Mouse (Mus musculus) right cerebral cortex, postnatal 10 days (tissue): ENCODE measurements around the gene Wwox.
A peak's percentile ranks its signal among the peaks of the same experiment; 100 is the strongest.

ENCODE experiments used
- DNase-seq, 2 experiments: peaks; one replicate each; pipeline ENCODE4 v3.0.0; 2021; ENCODE audit warnings: low spot score in 2 of 2

Wwox gene

DNA sequence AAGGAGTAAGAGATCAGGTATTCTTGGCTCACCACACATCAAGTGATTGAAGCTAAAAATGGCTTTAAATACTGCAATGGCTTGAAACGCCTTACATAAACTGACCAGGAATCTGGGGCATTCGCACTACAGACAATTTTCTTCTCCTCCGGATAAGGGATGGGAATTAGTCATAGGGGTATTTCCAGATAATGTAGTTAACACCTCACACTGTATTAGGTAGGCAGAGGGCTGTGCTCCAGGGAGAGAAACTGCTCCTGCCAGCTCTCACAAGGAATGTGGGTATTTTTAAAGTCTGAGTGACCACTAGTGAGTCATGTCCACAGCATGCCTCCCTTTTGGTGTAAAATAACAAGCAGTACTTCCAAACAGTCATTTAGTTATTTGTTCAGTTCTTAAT lies 894.5 kb downstream of the Wwox start:
- DNase-seq, result no peak

DNA sequence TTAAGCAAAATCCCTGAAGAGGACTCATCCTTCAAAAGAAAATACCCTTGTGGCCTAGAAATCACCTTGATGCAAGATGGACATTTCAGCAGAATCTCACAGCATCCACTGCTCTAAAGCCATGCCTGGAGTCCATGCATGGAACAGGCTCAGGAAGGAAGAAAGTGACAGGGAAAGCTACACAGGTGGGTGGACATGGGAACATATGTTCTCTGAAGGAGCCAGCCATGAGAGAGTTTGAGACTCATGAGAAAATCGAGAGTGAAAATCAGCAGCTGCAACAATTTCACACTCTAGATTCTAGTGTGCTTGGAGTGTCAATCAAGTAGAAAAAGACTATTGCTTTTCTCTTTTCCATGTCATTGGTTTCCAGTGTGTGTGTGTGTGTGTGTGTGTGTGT lies 896.9 kb downstream of the Wwox start:
- DNase-seq, result no peak

DNA sequence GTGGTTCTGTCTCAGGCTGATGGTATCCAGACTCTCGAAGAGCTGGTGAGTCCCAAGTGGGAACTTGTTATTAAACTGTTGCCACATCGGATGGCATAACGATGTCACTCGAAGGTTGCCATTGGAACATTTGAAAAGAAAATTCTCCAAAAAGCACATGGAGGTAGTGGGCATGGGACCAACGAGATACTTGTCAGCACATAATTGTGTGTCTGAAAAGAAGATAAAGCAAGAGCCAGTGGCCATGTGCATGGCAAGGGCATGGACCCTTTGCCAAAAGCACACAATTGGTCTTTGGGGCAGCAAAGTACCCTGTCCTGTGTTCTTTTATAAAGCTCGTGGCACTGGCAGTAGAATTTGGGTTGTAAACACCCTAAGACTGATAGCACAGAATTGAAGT lies 909.2 kb downstream of the Wwox start:
- no peak for DNase-seq

GRCm38 (mm10) chr8:115350707-115351106 lies 911.3 kb downstream of the Wwox start:
- DNase-seq, result no peak

DNA sequence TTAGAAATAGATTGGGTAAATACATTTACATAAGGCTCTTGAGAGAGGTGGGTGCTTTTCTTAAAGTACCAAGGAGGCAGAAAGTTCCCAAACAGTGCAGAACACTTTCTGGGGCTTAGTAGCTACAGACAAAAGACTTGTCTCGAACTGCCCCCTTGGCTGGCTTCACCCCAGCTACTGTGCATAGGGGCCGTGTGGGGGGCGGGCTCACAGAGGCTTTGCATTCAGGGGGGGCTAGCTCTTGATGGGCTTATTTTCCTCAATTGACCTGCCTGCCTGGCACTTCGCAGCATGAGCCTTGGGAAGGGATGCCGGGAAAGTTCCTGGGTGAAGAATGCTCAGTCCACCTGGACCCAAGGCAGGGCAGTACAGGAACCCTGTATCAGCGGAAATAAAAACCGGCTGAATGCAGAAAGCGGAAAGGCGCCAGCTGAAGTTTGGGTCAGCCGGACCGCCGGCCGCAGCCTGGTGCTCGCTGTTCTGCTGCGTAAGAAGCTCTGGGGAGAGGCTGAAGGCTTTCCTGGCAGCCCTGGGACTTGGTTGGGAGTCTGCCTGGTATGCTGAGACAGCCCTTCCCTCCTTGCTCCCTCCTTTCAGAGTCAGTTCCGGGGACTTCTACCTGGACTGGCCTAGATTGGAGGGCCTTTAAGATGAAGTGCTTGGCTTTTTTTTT lies 918.3 kb downstream of the Wwox start:
- DNase-seq, result peak in 1 of 2 experiments; percentile 29

GRCm38 (mm10) chr8:115358481-115358880 lies 919.0 kb downstream of the Wwox start:
- no peak for DNase-seq

- DNase-seq, result no peak
Observed at GRCm38 (mm10) chr8:115359701-115360100, 920.2 kb downstream of the Wwox start.

- no peak for DNase-seq
Observed at GRCm38 (mm10) chr8:115362518-115362917, 923.1 kb downstream of the Wwox start.

DNA sequence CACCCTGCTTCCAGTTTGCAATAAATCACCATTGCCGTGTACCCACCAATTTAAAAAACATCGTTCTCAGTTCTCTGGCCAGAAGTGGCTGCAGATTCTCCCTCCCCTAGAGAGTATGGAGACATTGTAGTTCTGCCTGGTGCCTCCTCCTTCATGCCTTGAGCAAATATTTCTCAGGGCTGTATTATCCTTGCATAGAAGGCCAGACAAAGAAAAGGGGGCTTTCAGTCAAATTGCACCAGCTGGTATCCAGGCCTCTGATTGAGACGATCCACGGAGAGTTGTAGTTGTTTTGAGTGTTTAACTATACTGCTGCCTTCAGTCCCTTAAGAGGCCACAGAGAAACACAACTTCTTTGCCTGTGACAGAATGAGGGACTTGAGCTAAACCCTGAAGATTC lies 935.5 kb downstream of the Wwox start:
- no peak for DNase-seq

DNA sequence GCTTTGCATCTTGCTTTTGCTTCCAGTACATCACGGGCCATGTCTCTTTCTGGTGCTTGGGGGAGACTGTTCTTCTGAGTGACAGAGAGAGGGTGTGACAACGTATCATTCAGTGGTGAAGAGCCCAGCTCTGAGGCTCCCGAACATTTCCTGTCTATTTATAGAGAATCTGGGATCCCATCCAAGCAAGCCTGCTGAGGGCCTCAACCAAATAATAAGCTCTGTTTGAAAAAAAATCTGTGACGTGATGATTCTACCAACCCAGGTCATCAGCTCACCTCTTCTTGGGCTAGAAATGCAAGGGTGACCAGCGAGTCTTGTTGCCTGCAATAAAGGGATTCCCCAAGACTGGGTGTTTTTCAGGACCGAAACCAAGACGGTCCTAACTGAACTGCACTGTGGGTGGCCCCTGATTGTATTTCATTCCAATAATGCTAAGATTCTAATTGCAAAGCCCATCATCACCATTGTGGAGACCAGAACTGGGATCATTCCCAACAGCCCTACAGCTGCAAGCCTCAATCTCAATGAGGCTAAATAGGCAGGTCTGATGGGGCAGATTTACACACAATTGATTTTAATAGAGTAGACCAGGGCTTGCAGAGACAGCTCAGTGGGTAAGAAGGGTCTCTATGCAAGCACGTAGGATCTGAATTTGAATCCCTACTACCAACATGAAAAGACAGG lies 936.0 kb downstream of the Wwox start:
- peak in 1 of 2 experiments; percentile 36 for DNase-seq

DNA sequence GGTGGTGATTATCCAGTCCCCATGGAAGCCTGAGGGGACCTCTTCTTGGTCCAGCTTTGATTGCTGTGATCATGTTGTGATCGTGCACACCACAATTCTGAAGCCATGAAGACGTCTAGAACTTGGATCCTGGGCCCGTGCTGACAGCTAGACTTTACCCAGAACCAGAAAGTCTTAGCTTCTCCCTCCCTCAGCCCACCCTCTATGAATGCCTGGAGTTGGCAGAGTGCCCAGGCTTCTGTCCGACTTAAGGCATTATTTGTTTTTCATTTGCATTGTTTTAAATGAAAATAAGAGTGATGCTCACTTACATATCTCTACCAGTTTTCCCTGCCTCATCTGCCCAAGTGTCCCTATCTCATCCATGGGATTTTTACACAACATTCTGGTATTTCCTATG lies 937.9 kb downstream of the Wwox start:
- no peak for DNase-seq

- DNase-seq, result no peak
Observed at GRCm38 (mm10) chr8:115380017-115380416, 940.6 kb downstream of the Wwox start.

GRCm38 (mm10) chr8:115390921-115391504 lies 951.6 kb downstream of the Wwox start:
- DNase-seq, result no peak

DNA sequence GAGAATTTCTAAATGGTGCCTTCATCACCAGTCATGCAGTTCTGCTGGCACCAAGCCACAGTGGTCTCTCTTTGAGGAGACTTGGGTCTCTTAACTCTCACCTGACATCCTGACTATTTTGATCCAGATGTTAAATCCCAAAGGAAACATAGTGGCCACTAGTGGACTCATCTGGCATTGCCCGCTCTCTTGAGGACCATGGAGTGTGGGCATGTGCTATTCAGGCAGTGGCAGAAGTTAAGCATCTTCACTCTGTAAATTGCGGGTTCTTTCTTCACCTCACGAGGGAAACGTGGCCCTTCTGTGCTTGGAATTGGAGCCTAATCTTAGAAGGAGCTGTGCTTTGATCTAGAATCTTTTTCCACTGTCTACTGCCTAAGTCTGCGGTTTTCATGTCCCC lies 956.4 kb downstream of the Wwox start:
- DNase-seq, result no peak

DNA sequence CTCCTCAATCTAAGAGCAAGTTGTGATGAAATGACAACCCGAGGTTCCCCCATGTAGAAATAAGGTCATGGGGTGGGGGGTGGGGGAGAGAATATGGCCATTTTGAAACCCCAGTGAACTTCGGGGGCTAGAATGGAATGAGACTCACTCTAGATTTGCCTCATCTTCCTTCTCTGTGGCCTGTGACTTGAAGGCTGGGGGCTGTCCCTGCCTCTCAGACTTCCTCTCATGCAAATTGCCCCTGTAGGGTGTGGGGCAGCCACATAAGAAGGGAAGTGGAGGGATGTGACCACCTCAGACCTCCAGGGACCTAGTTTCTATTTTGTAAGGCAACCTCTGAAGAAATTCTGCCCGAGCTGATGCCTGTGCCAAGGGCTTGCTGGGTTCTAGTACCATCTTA lies 958.5 kb downstream of the Wwox start:
- DNase-seq, result no peak

GRCm38 (mm10) chr8:115400013-115400720 lies 960.7 kb downstream of the Wwox start:
- DNase-seq, result no peak
